Mouse (Mus musculus) cerebellum, adult 2 months (tissue): ENCODE data around the gene Pkm. TPM values are rescaled to one million over a fixed set of nuclear protein-coding genes. Genes with fewer than 3 reads are reported as not detected.

Experiments
- DNase-seq, 2 experiments: peaks; one replicate each; pipeline ENCODE4 v3.0.0; 2021
- H3K27ac ChIP-seq: fragments of 200-500 bp; 2 replicates; pipeline ENCODE4 v1.5.1; 2012; ENCODE audit warnings: low read length, control low read depth, inconsistent platforms; ENCODE audit not compliant: insufficient read depth
- H3K27me3 ChIP-seq: fragments of 200-500 bp; 2 replicates; pipeline ENCODE4 v1.6.1; 2012; ENCODE audit warnings: inconsistent platforms, mild to moderate bottlenecking, low read length, moderate library complexity; ENCODE audit not compliant: control insufficient read depth, insufficient read depth
- H3K4me1 ChIP-seq: fragments of 200-500 bp; 2 replicates; pipeline ENCODE4 v1.6.1; 2011; ENCODE audit warnings: low read length; ENCODE audit not compliant: control insufficient read depth, insufficient read depth
- H3K4me3 ChIP-seq: fragments of 200-500 bp; replicated peaks from 2 replicates; pipeline ENCODE3; 2011; ENCODE audit warnings: mild to moderate bottlenecking, low read depth, low read length, control low read depth; ENCODE audit not compliant: insufficient read depth
- CTCF ChIP-seq: fragments of 200-500 bp; IDR thresholded peaks from 2 replicates; pipeline ENCODE4 v1.5.1; 2011; ENCODE audit warnings: low read depth, mild to moderate bottlenecking, control low read depth, low read length, moderate library complexity, borderline replicate concordance; ENCODE audit not compliant: insufficient read depth
- POLR2A ChIP-seq: fragments of 200-500 bp; IDR thresholded peaks from 2 replicates; pipeline ENCODE4 v1.6.1; 2011; ENCODE audit warnings: low read length, control low read depth, borderline replicate concordance; ENCODE audit not compliant: insufficient read depth
- WGBS: fragments of 180-500 bp; shearing (Covaris S2); methylation state at CpG from one replicate; pipeline ENCODE4 v1.1.7; 2018; 5-methylcytosine and 5-hydroxymethylcytosine counted together
- polyA plus RNA-seq: library from polyadenylated mRNA; depleted of rRNA; stranded (reverse); fragments of >200 nt; gene quantifications from 2 replicates; pipeline ENCODE4 v1.2.3, GENCODE M21; 2012

The Pkm gene
- polyA plus RNA-seq, 1 experiment = 2,306 TPM

GRCm38 (mm10) chr9:59684020-59684419 is 27.9 kb downstream of the Pkm start:
- no peak overlapping the region for H3K27ac ChIP-seq
- H3K4me3 ChIP-seq = no peak overlapping the region
- TF ChIP-seq CTCF = no peak
- no peak for TF ChIP-seq POLR2A
- H3K4me1 ChIP-seq = no peaks in the 10 kb centered on the region
- no peak for DNase-seq
- WGBS = 83% methylated on average over 2 of the region's 2 CpGs
- H3K27me3 ChIP-seq = no peaks in the 10 kb centered on the region

DNA sequence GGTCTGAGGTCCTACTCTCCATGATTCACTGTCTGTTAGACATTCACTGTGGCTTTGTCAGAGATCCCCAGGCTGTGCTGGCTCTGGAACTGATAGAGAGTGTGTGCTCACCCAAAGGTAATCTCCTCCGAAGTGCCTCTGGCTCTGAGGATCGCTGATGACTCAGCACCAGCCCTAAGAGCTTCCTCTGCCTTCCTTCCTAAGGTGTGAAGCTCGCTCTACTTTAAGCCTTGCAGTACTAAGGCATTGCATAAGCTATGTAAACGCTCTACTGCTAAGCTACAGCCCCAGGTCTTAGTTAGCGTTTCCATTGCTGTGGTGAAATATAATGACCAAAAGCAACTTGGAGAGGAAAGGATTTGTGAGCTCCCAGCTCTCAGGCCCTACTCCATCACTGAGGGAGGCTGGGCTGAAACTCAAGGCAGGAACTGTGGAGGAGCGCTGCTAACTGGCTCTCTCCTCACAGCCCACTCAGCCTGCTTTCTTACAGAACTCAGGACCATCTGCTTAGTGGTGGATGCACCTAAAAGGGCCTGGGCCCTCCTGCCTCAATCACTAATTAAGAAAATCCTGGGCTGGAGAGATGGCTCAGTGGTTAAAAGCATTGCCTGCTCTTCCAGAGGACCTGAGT is 31.4 kb downstream of the Pkm start:
- Histone ChIP-seq H3K4me3 (no peak overlapping the region), H3K27me3 (no peaks in the 10 kb centered on the region), H3K27ac (no peak overlapping the region), H3K4me1 (peaks cover 3% of the 10 kb centered on the region; the same call in 1 of the 2 replicates)
- WGBS = 48% methylated on average over 6 of the region's 6 CpGs
- TF ChIP-seq CTCF = no peak
- no peak for TF ChIP-seq POLR2A
- DNase-seq = no peak

- H3K27ac ChIP-seq = no peak overlapping the region
- H3K4me3 ChIP-seq = peak overlapping the region; percentile 57
- WGBS = 1% methylated on average over 23 of the region's 23 CpGs
Observed at GRCm38 (mm10) chr9:59691635-59692094, 35.5 kb downstream of the Pkm start.

GRCm38 (mm10) chr9:59692145-59692544 is 36.0 kb downstream of the Pkm start:
- DNase-seq = peak; percentile 57 to 60
- Histone ChIP-seq H3K4me3 (peak overlapping the region; percentile 57), H3K27me3 (no peaks in the 10 kb centered on the region), H3K27ac (no peak overlapping the region), H3K4me1 (peaks cover 3% of the 10 kb centered on the region; the same call in 1 of the 2 replicates)
- 6% methylated on average over 9 of the region's 9 CpGs for WGBS
- no peak for TF ChIP-seq CTCF
- no peak for TF ChIP-seq POLR2A

More at GRCm38 (mm10) chr9:59691635-59692094, 35.5 kb downstream of the Pkm start:
- DNase-seq = peak; percentile 67 to 72
- Histone ChIP-seq H3K27me3 (no peaks in the 10 kb centered on the region), H3K4me1 (peaks cover 3% of the 10 kb centered on the region; the same call in 1 of the 2 replicates)
- TF ChIP-seq POLR2A (no peak), CTCF (no peak)

- TF ChIP-seq POLR2A (no peak), CTCF (no peak)
- H3K27me3 ChIP-seq = no peaks in the 10 kb centered on the region
- 67% methylated on average over 16 of the region's 16 CpGs for WGBS
- H3K27ac ChIP-seq = no peak overlapping the region
- DNase-seq = no peak
- H3K4me3 ChIP-seq = no peak overlapping the region
- peaks cover 3% of the 10 kb centered on the region; the same call in 1 of the 2 replicates for H3K4me1 ChIP-seq
Observed at GRCm38 (mm10) chr9:59694571-59695450, 38.6 kb downstream of the Pkm start.

DNA sequence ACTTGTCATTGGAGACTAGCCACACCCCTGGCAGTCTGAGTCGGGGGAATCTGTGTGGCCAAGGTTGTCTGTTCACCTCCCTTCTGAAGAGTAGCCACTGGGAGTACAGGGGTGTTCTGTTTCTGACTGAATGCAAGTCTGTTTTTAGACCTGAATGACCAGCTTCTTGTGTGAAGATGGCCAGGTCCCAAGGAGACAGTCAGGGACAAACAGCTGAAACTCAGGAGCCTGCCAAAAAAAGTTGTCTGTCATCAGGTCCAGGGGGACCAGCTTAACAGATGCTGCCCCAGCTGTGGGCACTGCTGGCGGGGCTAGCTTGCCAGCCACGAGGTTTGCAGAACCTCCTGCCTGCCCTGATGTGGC is 39.3 kb downstream of the Pkm start:
- TF ChIP-seq POLR2A (no peak), CTCF (no peak)
- peaks cover 3% of the 10 kb centered on the region; the same call in 1 of the 2 replicates for H3K4me1 ChIP-seq
- no peak overlapping the region for H3K27ac ChIP-seq
- DNase-seq = no peak
- H3K27me3 ChIP-seq = no peaks in the 10 kb centered on the region
- 27% methylated on average over 3 of the region's 3 CpGs for WGBS
- H3K4me3 ChIP-seq = no peak overlapping the region

DNA sequence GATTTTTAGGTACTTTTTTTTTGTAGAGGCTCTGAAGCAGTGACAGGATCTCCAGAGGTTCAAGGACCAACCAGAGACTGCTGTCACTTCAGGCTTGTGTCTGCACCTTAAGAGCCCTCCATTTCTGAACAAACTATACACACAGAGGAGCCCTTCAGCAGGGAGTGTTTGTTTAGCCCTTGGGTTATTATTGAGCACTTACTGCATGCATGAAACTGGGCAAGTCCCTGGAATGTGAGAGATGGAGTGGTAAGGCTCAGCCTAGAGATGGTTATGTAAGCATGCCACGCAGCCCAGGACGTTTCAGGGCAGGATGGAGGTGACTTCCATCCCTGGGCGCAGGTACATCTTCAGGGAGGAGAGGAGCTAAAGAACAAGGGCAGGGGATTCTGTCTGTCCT is 40.2 kb downstream of the Pkm start:
- Histone ChIP-seq H3K4me3 (no peak overlapping the region), H3K4me1 (peaks cover 3% of the 10 kb centered on the region; the same call in 1 of the 2 replicates), H3K27ac (no peak overlapping the region), H3K27me3 (no peaks in the 10 kb centered on the region)
- WGBS = 86% methylated on average over 3 of the region's 3 CpGs
- TF ChIP-seq POLR2A = no peak
- TF ChIP-seq CTCF = no peak
- DNase-seq = no peak

DNA sequence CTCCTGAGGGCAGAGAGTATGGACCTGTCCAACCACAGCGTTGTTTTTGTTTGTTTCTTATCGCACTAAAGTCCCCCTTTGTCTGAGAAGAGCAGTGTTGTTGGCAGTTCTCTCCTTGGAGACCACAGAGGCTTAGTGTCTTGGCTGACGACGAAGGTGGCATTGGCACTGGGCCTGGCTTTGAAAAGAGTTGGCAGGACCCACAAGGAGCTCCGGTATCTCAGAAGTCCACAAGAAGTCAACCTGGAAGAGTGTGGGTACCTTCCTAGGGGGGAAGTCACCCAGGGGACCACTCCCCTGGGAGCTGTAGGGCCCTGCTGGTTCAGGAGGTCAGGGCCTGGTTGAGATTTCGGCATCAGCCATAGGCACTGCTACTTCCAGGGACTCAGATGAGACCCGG is 44.9 kb downstream of the Pkm start:
- DNase-seq = no peak
- Histone ChIP-seq H3K27ac (no peak overlapping the region), H3K27me3 (no peaks in the 10 kb centered on the region), H3K4me1 (no peaks in the 10 kb centered on the region), H3K4me3 (no peak overlapping the region)
- WGBS = 39% methylated on average over 7 of the region's 7 CpGs
- TF ChIP-seq CTCF = no peak
- TF ChIP-seq POLR2A = no peak
